Mouse (Mus musculus): ENCODE measurements around the gene B3galt4. TPM values are rescaled to one million over a fixed set of nuclear protein-coding genes. Genes with fewer than 3 reads are reported as not detected.

The B3galt4 gene
- total and polyA plus RNA-seq, 3 experiments = 2.2 to 2.9 TPM; not detected in 1

- Histone ChIP-seq H3K9ac (ENCODE audit: control insufficient read depth, low read depth, low read length, poor library complexity, severe bottlenecking) (no peak overlapping the region), H3K9me3 (replicated peaks; ENCODE audit: insufficient read depth, low read length) (no peaks in the 10 kb centered on the region), H3K27me3 (ENCODE audit: control insufficient read depth in 1 of 2, insufficient read depth in 2 of 2, low read length in 2 of 2) (no peaks in the 10 kb centered on the region), H3K4me1 (ENCODE audit: control insufficient read depth in 1 of 2, insufficient read depth in 2 of 2, low read length in 2 of 2) (no peaks in the 10 kb centered on the region), H3K4me3 (ENCODE audit: control insufficient read depth in 1 of 2, insufficient read depth in 1 of 2, low read depth in 2 of 2, low read length in 2 of 2) (no peak overlapping the region), H3K36me3 (ENCODE audit: control insufficient read depth in 1 of 2, insufficient read depth in 2 of 2, low read length in 2 of 2) (no peaks in the 10 kb centered on the region), H3K27ac (ENCODE audit: control insufficient read depth, low read depth, low read length) (no peak overlapping the region), H3K79me2 (ENCODE audit: control insufficient read depth, insufficient read depth, low read length, poor library complexity) (peaks cover 2% of the 10 kb centered on the region)
- DNase-seq (ENCODE audit: low read depth, low spot score) = no peak
- TF ChIP-seq USF1 (IDR thresholded peaks at IDR 0.05; ENCODE audit: low read depth, low read length) (no peak), POLR2A (IDR thresholded peaks at IDR 0.05; ENCODE audit: control insufficient read depth in 1 of 2, insufficient read depth in 1 of 2, low read depth in 1 of 2, low read length in 2 of 2, poor library complexity in 1 of 2) (no peak), NELFE (IDR thresholded peaks at IDR 0.05; ENCODE audit: low read depth, low read length) (no peak), UBTF (IDR thresholded peaks at IDR 0.05; ENCODE audit: borderline replicate concordance, insufficient read depth, low read depth, low read length) (no peak), GABPA (IDR thresholded peaks at IDR 0.05; ENCODE audit: low read depth, low read length) (no peak), MAFK (IDR thresholded peaks at IDR 0.05; ENCODE audit: borderline replicate concordance, low read depth, low read length) (no peak), GATA1 (IDR thresholded peaks at IDR 0.05; ENCODE audit: low read depth, low read length) (no peak), MYB (IDR thresholded peaks at IDR 0.05; ENCODE audit: low read depth, low read length) (no peak), MAX (IDR thresholded peaks at IDR 0.05; ENCODE audit: low read length) (no peak), RAD21 (IDR thresholded peaks at IDR 0.05; ENCODE audit: low read depth, low read length) (no peak)
These were observed 44.4 kb upstream of the B3galt4 start for GRCm38 (mm10) chr17:33995651-33996050.

GRCm38 (mm10) chr17:33994959-33995358 is 43.7 kb upstream of the B3galt4 start:
- no peak overlapping the region for H3K4me3 ChIP-seq (ENCODE audit: control insufficient read depth in 1 of 2, insufficient read depth in 1 of 2, low read depth in 2 of 2, low read length in 2 of 2)
- peaks cover 2% of the 10 kb centered on the region for H3K79me2 ChIP-seq (ENCODE audit: control insufficient read depth, insufficient read depth, low read length, poor library complexity)
- no peaks in the 10 kb centered on the region for H3K9me3 ChIP-seq (replicated peaks; ENCODE audit: insufficient read depth, low read length)
- no peaks in the 10 kb centered on the region for H3K36me3 ChIP-seq (ENCODE audit: control insufficient read depth in 1 of 2, insufficient read depth in 2 of 2, low read length in 2 of 2)
- H3K27me3 ChIP-seq (ENCODE audit: control insufficient read depth in 1 of 2, insufficient read depth in 2 of 2, low read length in 2 of 2) = no peaks in the 10 kb centered on the region
- no peak for DNase-seq (ENCODE audit: low read depth, low spot score)
- no peaks in the 10 kb centered on the region for H3K4me1 ChIP-seq (ENCODE audit: control insufficient read depth in 1 of 2, insufficient read depth in 2 of 2, low read length in 2 of 2)
- no peak overlapping the region for H3K27ac ChIP-seq (ENCODE audit: control insufficient read depth, low read depth, low read length)
- TF ChIP-seq ZMIZ1 (IDR thresholded peaks at IDR 0.05; ENCODE audit: low read depth, low read length) (no peak), ETS1 (IDR thresholded peaks at IDR 0.05; ENCODE audit: low read depth, low read length) (no peak), E2F4 (IDR thresholded peaks at IDR 0.05; ENCODE audit: borderline replicate concordance, low read depth, low read length) (no peak), NELFE (IDR thresholded peaks at IDR 0.05; ENCODE audit: low read depth, low read length) (no peak), MYC (IDR thresholded peaks at IDR 0.05; ENCODE audit: low read depth, low read length) (no peak), MYB (IDR thresholded peaks at IDR 0.05; ENCODE audit: low read depth, low read length) (no peak), EP300 (IDR thresholded peaks at IDR 0.05; ENCODE audit: low read depth in 1 of 2, low read length in 2 of 2) (no peak)
- no peak overlapping the region for H3K9ac ChIP-seq (ENCODE audit: control insufficient read depth, low read depth, low read length, poor library complexity, severe bottlenecking)
